Mouse (Mus musculus): Measurements from ENCODE around the gene 6030458C11Rik. TPM values are rescaled to one million over a fixed set of nuclear protein-coding genes. Genes with fewer than 3 reads are reported as not detected.
A peak's percentile ranks its signal among the peaks of the same experiment; 100 is the strongest.
"Not testable (repeated sequence)": the region's sequence is repeated elsewhere in the genome, so short reads cannot be mapped to it uniquely, and the experiment has no call there.

The 6030458C11Rik gene
- total RNA-seq, 1 experiment from 2014 or later = 21.8 TPM

- ATAC-seq (replicated peaks; ENCODE audit: low read depth, poor library complexity, severe bottlenecking) = no peak
Measured at GRCm38 (mm10) chr15:12823455-12824119, 862 bp downstream of the 6030458C11Rik start.

GRCm38 (mm10) chr15:12822416-12823395 is 1.7 kb downstream of the 6030458C11Rik start:
- no peak for ATAC-seq (replicated peaks; ENCODE audit: low read depth, poor library complexity, severe bottlenecking)

GRCm38 (mm10) chr15:12817592-12817991 is 6.9 kb downstream of the 6030458C11Rik start:
- no peak for ATAC-seq (replicated peaks; ENCODE audit: low read depth, poor library complexity, severe bottlenecking)

GRCm38 (mm10) chr15:12812646-12813045 is 11.8 kb downstream of the 6030458C11Rik start:
- ATAC-seq (replicated peaks; ENCODE audit: low read depth, poor library complexity, severe bottlenecking) = no peak

- ATAC-seq (replicated peaks; ENCODE audit: low read depth, poor library complexity, severe bottlenecking) = no peak
Measured at GRCm38 (mm10) chr15:12809305-12809704, 15.1 kb downstream of the 6030458C11Rik start.

- no peak for ATAC-seq (replicated peaks; ENCODE audit: low read depth, poor library complexity, severe bottlenecking)
Measured at GRCm38 (mm10) chr15:12807088-12807487, 17.4 kb downstream of the 6030458C11Rik start.

- no peak for ATAC-seq (replicated peaks; ENCODE audit: low read depth, poor library complexity, severe bottlenecking)
Measured at GRCm38 (mm10) chr15:12805071-12805470, 19.4 kb downstream of the 6030458C11Rik start.

- not testable (repeated sequence) for ATAC-seq (replicated peaks; ENCODE audit: low read depth, poor library complexity, severe bottlenecking)
Measured at GRCm38 (mm10) chr15:12801142-12801506, 23.3 kb downstream of the 6030458C11Rik start.

GRCm38 (mm10) chr15:12800405-12801141 is 23.9 kb downstream of the 6030458C11Rik start:
- no peak for ATAC-seq (replicated peaks; ENCODE audit: low read depth, poor library complexity, severe bottlenecking)

GRCm38 (mm10) chr15:12798043-12798442 is 26.4 kb downstream of the 6030458C11Rik start:
- ATAC-seq (replicated peaks; ENCODE audit: low read depth, poor library complexity, severe bottlenecking) = no peak

- no peak for ATAC-seq (replicated peaks; ENCODE audit: low read depth, poor library complexity, severe bottlenecking)
Measured at GRCm38 (mm10) chr15:12795909-12796470, 28.5 kb downstream of the 6030458C11Rik start.

GRCm38 (mm10) chr15:12795457-12795894 is 29.0 kb downstream of the 6030458C11Rik start:
- ATAC-seq (replicated peaks; ENCODE audit: low read depth, poor library complexity, severe bottlenecking) = peak; percentile 87; the same call in 1 of the 2 replicates

GRCm38 (mm10) chr15:12794311-12794710 is 30.1 kb downstream of the 6030458C11Rik start:
- no peak for ATAC-seq (replicated peaks; ENCODE audit: low read depth, poor library complexity, severe bottlenecking)

- no peak for ATAC-seq (replicated peaks; ENCODE audit: low read depth, poor library complexity, severe bottlenecking)
Measured at GRCm38 (mm10) chr15:12789406-12789867, 35.0 kb downstream of the 6030458C11Rik start.

GRCm38 (mm10) chr15:12788536-12788935 is 35.9 kb downstream of the 6030458C11Rik start:
- ATAC-seq (replicated peaks; ENCODE audit: low read depth, poor library complexity, severe bottlenecking) = no peak

- ATAC-seq (replicated peaks; ENCODE audit: low read depth, poor library complexity, severe bottlenecking) = no peak
Measured at GRCm38 (mm10) chr15:12781729-12782326, 42.6 kb downstream of the 6030458C11Rik start.

GRCm38 (mm10) chr15:12781296-12781695 is 43.2 kb downstream of the 6030458C11Rik start:
- ATAC-seq (replicated peaks; ENCODE audit: low read depth, poor library complexity, severe bottlenecking) = no peak

- no peak for ATAC-seq (replicated peaks; ENCODE audit: low read depth, poor library complexity, severe bottlenecking)
Measured at GRCm38 (mm10) chr15:12774149-12774753, 50.2 kb downstream of the 6030458C11Rik start.

GRCm38 (mm10) chr15:12770958-12771357 is 53.5 kb downstream of the 6030458C11Rik start:
- no peak for ATAC-seq (replicated peaks; ENCODE audit: low read depth, poor library complexity, severe bottlenecking)
